Mouse (Mus musculus) retina, postnatal 1 day (tissue): ENCODE measurements around the gene Zfp790.
"Not testable (repeated sequence)": the region's sequence is repeated elsewhere in the genome, so short reads cannot be mapped to it uniquely, and the experiment has no call there.

Experiments used
- DNase-seq: peaks from one replicate; pipeline ENCODE4 v3.0.0-alpha.2; 2012

Zfp790 gene

DNA sequence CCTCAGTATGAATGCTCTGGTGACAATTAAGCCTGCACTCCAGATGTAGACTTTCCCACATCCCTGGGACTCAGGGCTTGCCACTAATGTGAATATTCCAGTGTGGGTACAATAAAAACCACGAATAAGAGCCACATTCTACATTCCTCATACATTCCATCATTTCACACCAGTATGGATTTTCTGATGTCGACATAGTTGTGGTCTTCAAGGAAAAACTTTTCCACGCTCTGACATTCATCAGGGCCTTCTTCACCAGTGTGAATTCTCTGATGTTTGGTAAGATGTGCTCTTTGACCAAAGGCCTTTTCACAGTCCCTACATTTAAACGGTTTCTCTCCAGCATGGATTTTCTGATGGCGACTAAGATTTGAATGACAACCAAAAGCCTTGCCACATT lies 28.7 kb downstream of the Zfp790 start:
- no peak for DNase-seq

DNA sequence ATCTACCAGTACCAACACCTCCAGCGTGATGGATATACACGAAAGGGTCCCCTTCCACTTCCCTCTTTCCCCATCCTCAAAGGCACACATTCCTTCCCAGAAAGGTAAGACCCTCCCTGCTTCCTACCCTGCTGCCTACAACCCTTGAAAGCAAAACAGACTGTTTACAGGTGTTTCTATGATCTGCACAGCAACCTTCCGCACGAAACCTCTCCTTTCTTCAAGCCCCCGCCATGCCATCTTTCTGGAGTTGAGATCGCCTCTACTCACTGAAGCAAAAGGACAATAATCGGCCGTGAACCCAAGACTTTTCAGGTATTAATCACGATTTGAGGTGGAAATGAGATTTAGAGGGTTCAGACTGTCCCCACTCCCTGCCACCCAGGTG lies 36.9 kb downstream of the Zfp790 start:
- no peak for DNase-seq

DNA sequence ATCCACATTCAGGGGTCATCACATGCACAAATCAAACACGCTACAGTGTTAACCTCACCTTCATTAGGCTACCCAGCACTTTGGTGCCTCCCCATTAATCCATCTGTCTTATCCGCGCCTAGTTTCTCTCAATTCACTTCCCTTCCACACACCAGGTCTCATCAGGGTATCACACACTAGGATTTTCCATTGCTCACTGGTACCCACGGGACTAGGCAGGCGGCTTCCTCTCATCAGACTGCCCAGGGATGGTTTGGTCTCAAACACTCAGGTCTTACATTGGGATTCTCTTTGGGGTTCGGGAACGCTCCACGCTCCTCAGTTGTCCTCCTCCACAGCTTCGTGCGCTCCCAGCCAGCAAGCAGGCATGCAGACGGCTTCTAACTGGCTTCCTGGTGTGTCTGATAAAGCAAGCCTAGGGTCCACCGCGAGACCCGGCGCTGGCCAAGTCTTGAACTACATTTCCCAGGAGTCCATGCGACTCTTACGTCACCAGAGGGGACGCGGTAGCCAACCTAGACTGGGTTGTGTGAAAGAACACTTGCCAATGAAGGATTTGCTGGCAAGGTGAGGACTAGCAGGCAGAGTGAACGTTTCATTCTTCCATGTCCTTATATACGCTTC lies 37.4 kb downstream of the Zfp790 start, which contains the start of gene Zfp940:
Zfp940 (minus strand) TSS at position 451 of the 624 bp plus-strand sequence.
- peak; percentile 94 for DNase-seq

GRCm38 (mm10) chr7:29859532-29860517 lies 43.9 kb downstream of the Zfp790 start, which contains the start of gene Zfp420:
Gene Zfp420, plus strand, starts transcription at chr7:29859979.
- DNase-seq, result peak; percentile 94

DNA sequence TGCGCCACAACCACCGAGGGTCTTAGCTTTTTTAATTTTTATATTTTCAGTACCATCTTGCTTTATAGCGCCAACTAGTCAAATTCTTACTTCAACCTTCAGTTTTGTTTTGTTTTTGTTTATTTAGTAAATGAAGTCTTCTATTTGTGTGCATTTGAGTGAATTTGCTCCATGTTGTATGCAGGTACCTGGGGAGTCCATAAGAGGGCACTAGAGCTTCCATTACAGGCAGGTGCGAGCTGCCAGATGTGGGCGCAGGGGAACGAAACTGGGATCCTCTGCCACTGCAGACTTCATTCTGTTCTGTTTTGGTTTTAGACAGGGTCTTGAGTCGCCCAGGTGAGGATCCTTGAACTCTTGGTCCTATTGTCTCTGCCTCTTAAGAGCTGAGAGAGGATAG lies 45.7 kb downstream of the Zfp790 start:
- peak; percentile 6 for DNase-seq

GRCm38 (mm10) chr7:29874256-29874655 lies 58.3 kb downstream of the Zfp790 start:
- DNase-seq, result no peak

DNA sequence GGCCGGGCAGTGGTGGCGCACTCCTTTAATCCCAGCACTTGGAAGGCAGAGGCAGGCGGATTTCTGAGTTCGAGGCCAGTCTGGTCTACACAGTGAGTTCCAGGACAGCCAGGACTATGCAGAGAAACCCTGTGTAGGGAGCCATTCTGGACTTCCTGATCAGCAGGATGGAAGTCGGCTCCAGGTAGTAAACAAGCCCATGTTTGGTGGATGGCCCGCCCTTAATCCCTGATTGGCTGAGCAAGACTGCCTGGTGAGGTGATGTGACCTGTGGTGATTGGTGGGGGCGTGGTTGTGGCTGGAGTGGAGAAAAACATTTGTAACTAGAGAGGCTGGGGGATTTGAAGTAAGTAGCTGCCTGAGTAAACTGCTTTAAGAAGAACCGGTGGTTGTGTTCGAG lies 61.6 kb downstream of the Zfp790 start:
- not testable (repeated sequence) for DNase-seq

DNA sequence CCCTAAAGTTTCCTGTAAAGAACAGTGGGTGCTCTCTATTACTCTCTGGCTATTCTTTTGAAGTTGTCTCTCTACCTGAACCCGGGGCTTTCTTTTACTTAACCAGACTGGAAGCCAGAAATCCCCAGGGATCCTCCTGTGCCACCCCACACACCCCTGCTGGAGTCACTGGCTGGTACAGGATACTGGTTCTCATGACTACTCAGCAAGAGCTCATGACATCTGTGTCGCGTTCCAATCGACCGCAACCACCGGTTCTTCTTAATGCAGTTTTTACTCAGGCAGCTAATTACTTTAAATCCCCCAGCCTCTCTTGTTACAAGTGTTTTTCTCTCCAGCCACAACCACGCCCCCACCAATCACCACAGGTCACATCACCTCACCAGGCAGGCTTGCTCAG lies 64.1 kb downstream of the Zfp790 start:
- DNase-seq, result peak; percentile 16
